Mouse (Mus musculus) bone marrow, adult 2 months (tissue): ENCODE results near the gene Coa4.

Source experiments
- CTCF ChIP-seq: fragments of 200-500 bp; IDR thresholded peaks from 2 replicates; pipeline ENCODE4 v1.5.1; 2011; ENCODE audit warnings: low read length, control low read depth; ENCODE audit not compliant: control insufficient read depth, insufficient read depth
- POLR2A ChIP-seq: fragments of 200-500 bp; IDR thresholded peaks from 2 replicates; pipeline ENCODE4 v1.6.1; 2011; ENCODE audit warnings: low read depth, mild to moderate bottlenecking, control low read depth, low read length, borderline replicate concordance; ENCODE audit not compliant: control insufficient read depth

DNA sequence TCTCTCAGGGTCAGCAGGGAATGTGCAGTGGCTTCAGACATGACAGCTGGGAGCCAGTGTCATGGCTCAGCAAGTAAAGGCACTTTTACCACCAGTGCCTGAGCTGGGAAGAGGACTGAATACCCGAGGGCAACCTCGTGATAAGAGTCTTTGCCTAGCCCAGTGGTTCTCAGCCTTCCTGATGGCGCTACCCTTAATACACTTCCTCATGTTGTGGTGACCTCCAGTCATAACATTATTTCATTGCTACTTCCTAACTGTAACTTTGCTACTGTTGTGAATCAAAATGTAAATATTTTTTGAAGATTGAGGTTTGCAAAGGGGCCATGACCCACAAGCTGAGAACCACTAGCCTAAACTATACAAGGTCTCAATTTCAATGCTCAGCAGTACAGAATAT is 28.2 kb upstream of the Coa4 start:
- TF ChIP-seq CTCF (no peak), POLR2A (no peak)
